Mouse (Mus musculus) limb, embryonic 13.5 days (tissue): ENCODE measurements around the gene Ehd4. TPM values are rescaled to one million over a fixed set of nuclear protein-coding genes. Genes with fewer than 3 reads are reported as not detected.
A peak's percentile ranks its signal among the peaks of the same experiment; 100 is the strongest.

ENCODE experiments used
- ATAC-seq: fragments of 200-750 bp; cut with Nextera tagmentation; 2 replicates; pipeline ENCODE4 v1.8.0; 2017; ENCODE audit warnings: low read depth, moderate number of reproducible peaks, moderate TSS enrichment; ENCODE audit not compliant: low FRiP score
- H3K27ac ChIP-seq: fragments of 300-500 bp; sonication (generic); 2 replicates; pipeline ENCODE4 v1.5.1; 2015; ENCODE audit warnings: inconsistent platforms, mild to moderate bottlenecking, moderate library complexity
- H3K27me3 ChIP-seq: fragments of 300-500 bp; sonication (generic); 2 replicates; pipeline ENCODE4 v1.6.1; 2015; ENCODE audit warnings: mild to moderate bottlenecking, inconsistent platforms
- H3K36me3 ChIP-seq: fragments of 300-500 bp; sonication (generic); 2 replicates; pipeline ENCODE4 v1.6.1; 2015; ENCODE audit warnings: inconsistent platforms, mild to moderate bottlenecking, moderate library complexity
- H3K4me1 ChIP-seq: fragments of 300-500 bp; sonication (generic); 2 replicates; pipeline ENCODE4 v1.6.1; 2015; ENCODE audit warnings: inconsistent platforms
- H3K4me2 ChIP-seq: fragments of 300-500 bp; sonication (generic); replicated peaks from 2 replicates; pipeline ENCODE4 v1.6.1; 2015; ENCODE audit warnings: inconsistent platforms, mild to moderate bottlenecking, moderate library complexity
- H3K4me3 ChIP-seq: fragments of 300-500 bp; sonication (generic); 2 replicates; pipeline ENCODE4 v1.5.1; 2015; ENCODE audit warnings: moderate library complexity, mild to moderate bottlenecking, inconsistent platforms
- H3K9ac ChIP-seq: fragments of 300-500 bp; sonication (generic); 2 replicates; pipeline ENCODE4 v1.6.1; 2015; ENCODE audit warnings: mild to moderate bottlenecking, inconsistent platforms
- H3K9me3 ChIP-seq: fragments of 300-500 bp; sonication (generic); 2 replicates; pipeline ENCODE4 v1.6.1; 2016; ENCODE audit warnings: inconsistent platforms
- WGBS: fragments of 180-500 bp; shearing (Covaris S2); methylation state at CpG from one replicate; pipeline ENCODE4 v1.1.7; 2015; 5-methylcytosine and 5-hydroxymethylcytosine counted together
- polyA plus RNA-seq: library from polyadenylated mRNA; unstranded; fragments of >200 nt; fragmentation: Nextera tagmentation; extraction: Ambion mirVana; gene quantifications from 2 replicates; pipeline ENCODE4 v1.2.1, GENCODE M21; 2015

The Ehd4 gene
- polyA plus RNA-seq, 1 experiment from 2014 or later = 40.4 TPM

- H3K4me1 ChIP-seq = peaks cover 24% of the 10 kb centered on the region
- H3K27ac ChIP-seq = no peak overlapping the region
- peak; percentile 40; the same call in 1 of the 2 replicates for ATAC-seq
- no peak overlapping the region for H3K4me3 ChIP-seq
- no peak overlapping the region for H3K4me2 ChIP-seq
- no peaks in the 10 kb centered on the region for H3K36me3 ChIP-seq
- 29% methylated on average over 1 of the region's 1 CpGs for WGBS
- no peaks in the 10 kb centered on the region for H3K9me3 ChIP-seq
- H3K9ac ChIP-seq = no peak overlapping the region
- no peaks in the 10 kb centered on the region for H3K27me3 ChIP-seq
Observed at GRCm38 (mm10) chr2:120124096-120124495, 30.3 kb downstream of the Ehd4 start.

DNA sequence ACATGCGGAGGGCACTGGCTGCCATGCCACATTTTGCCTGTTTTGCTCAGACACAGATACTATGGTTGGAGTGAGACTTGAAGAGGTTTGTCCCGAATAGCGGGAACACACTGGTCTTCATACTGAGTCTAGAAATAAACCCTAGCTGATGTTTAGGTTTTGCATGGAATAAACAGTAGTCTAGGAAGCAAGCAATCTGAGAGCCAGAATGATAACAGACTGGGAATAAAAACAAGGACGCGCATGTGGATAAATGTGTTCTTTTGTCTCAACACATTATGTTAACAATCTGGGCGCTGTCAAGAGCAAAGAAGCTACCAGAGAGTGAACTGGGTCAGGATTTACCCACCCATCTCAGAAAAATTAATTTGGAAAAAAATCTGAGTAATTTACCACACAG, 31.4 kb downstream of the Ehd4 start:
- H3K4me2 ChIP-seq = no peak overlapping the region
- no peak overlapping the region for H3K9ac ChIP-seq
- no peak for ATAC-seq
- no peak overlapping the region for H3K27ac ChIP-seq
- H3K4me3 ChIP-seq = no peak overlapping the region
- peaks cover 14% of the 10 kb centered on the region for H3K4me1 ChIP-seq
- WGBS = 93% methylated on average over 6 of the region's 6 CpGs
- H3K27me3 ChIP-seq = no peaks in the 10 kb centered on the region
- H3K9me3 ChIP-seq = no peaks in the 10 kb centered on the region
- no peaks in the 10 kb centered on the region for H3K36me3 ChIP-seq

DNA sequence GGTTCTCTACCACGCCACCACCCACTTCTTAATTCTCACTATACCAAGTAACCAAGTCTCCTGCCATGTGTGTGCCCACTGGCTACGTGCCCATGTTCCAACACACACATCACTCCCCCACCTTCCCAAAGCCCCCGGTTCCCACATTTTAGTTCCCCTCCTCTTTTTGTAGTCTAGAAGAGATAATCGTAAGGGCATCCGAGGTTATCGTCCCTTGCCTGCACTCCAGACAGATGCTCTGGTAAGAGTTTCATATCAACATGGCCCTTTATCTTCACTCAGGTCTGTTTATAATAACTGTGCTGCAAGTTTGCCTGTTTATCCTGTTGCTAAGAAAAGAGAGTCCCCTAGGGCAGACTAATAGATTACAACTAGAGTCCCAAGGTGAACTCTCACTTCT, 37.1 kb downstream of the Ehd4 start:
- Histone ChIP-seq H3K9me3 (no peaks in the 10 kb centered on the region), H3K27ac (no peak overlapping the region), H3K36me3 (no peaks in the 10 kb centered on the region), H3K27me3 (no peaks in the 10 kb centered on the region), H3K4me2 (no peak overlapping the region), H3K9ac (no peak overlapping the region), H3K4me1 (peaks cover 5% of the 10 kb centered on the region), H3K4me3 (no peak overlapping the region)
- no peak for ATAC-seq
- 89% methylated on average over 6 of the region's 6 CpGs for WGBS

- H3K4me2 ChIP-seq = no peak overlapping the region
- 68% methylated on average over 1 of the region's 1 CpGs for WGBS
- 0 out of 2 replicates have a peak, but pooled peaks cover 3% of the 10 kb centered on the region for H3K4me1 ChIP-seq
- no peak for ATAC-seq
- no peaks in the 10 kb centered on the region for H3K36me3 ChIP-seq
- H3K9me3 ChIP-seq = no peaks in the 10 kb centered on the region
- no peaks in the 10 kb centered on the region for H3K27me3 ChIP-seq
- H3K27ac ChIP-seq = no peak overlapping the region
- no peak overlapping the region for H3K4me3 ChIP-seq
- no peak overlapping the region for H3K9ac ChIP-seq
Observed at GRCm38 (mm10) chr2:120116362-120116761, 38.0 kb downstream of the Ehd4 start.

GRCm38 (mm10) chr2:120114977-120115376, 39.4 kb downstream of the Ehd4 start:
- no peaks in the 10 kb centered on the region for H3K9me3 ChIP-seq
- no peak overlapping the region for H3K9ac ChIP-seq
- 77% methylated on average over 4 of the region's 4 CpGs for WGBS
- ATAC-seq = no peak
- no peak overlapping the region for H3K4me2 ChIP-seq
- H3K27me3 ChIP-seq = no peaks in the 10 kb centered on the region
- 0 out of 2 replicates have a peak, but pooled peaks cover 3% of the 10 kb centered on the region for H3K4me1 ChIP-seq
- H3K4me3 ChIP-seq = no peak overlapping the region
- no peak overlapping the region for H3K27ac ChIP-seq
- no peaks in the 10 kb centered on the region for H3K36me3 ChIP-seq

DNA sequence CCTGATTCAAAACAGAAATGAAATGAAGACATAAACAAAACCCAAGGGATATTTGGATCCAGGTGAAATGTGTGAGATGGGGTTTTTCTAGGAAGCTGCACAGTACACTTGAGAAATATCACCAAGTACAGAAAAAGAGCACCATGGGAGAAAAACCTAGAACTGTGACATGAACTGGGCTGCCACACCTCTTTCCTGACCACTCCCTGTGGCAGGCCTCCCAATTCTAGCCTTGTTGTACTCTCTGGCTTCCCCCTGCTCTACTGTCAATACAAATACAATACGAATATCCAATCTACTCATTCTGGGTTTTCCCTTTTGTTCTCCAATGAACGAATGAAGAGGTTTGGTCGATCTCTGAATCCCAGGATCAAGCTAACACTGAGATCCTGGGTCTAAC, 40.4 kb downstream of the Ehd4 start:
- WGBS = 97% methylated on average over 3 of the region's 3 CpGs
- Histone ChIP-seq H3K4me3 (no peak overlapping the region), H3K36me3 (no peaks in the 10 kb centered on the region), H3K4me2 (no peak overlapping the region), H3K4me1 (0 out of 2 replicates have a peak, but pooled peaks cover 3% of the 10 kb centered on the region), H3K27me3 (no peaks in the 10 kb centered on the region), H3K9me3 (no peaks in the 10 kb centered on the region), H3K9ac (no peak overlapping the region), H3K27ac (no peak overlapping the region)
- ATAC-seq = no peak

- Histone ChIP-seq H3K9ac (no peak overlapping the region), H3K4me2 (no peak overlapping the region), H3K27ac (no peak overlapping the region), H3K27me3 (no peaks in the 10 kb centered on the region), H3K9me3 (no peaks in the 10 kb centered on the region), H3K36me3 (no peaks in the 10 kb centered on the region), H3K4me1 (0 out of 2 replicates have a peak, but pooled peaks cover 3% of the 10 kb centered on the region), H3K4me3 (no peak overlapping the region)
- ATAC-seq = no peak
- 82% methylated on average over 6 of the region's 6 CpGs for WGBS
Observed at GRCm38 (mm10) chr2:120113476-120113875, 40.9 kb downstream of the Ehd4 start.

GRCm38 (mm10) chr2:120111596-120111995, 42.8 kb downstream of the Ehd4 start:
- Histone ChIP-seq H3K36me3 (no peaks in the 10 kb centered on the region), H3K4me1 (0 out of 2 replicates have a peak, but pooled peaks cover 3% of the 10 kb centered on the region), H3K27me3 (no peaks in the 10 kb centered on the region), H3K27ac (no peak overlapping the region), H3K4me3 (no peak overlapping the region), H3K9me3 (no peaks in the 10 kb centered on the region), H3K4me2 (no peak overlapping the region), H3K9ac (no peak overlapping the region)
- WGBS = 63% methylated on average over 4 of the region's 4 CpGs
- no peak for ATAC-seq

DNA sequence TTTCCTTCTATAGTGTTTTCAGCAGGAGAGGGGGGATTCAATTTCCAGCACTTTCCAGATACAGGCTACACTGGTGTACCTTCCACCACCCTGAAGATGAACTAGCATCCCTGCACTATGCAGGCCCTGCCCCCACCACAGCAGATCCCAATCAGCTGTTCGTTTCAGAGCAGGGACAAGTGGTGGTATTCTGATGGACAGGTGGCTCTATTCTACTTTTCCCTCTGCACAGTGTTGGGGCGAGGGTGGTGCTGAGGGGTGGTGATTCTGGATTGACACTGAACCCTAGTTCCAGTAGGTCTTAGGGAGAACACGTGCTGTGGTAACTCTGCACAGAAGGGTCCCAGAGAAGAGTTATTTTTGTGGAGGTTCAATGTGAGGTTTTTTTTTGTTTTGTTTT, 43.2 kb downstream of the Ehd4 start:
- Histone ChIP-seq H3K9me3 (no peaks in the 10 kb centered on the region), H3K4me2 (no peak overlapping the region), H3K4me3 (no peak overlapping the region), H3K27me3 (no peaks in the 10 kb centered on the region), H3K27ac (no peak overlapping the region), H3K9ac (no peak overlapping the region), H3K36me3 (no peaks in the 10 kb centered on the region), H3K4me1 (0 out of 2 replicates have a peak, but pooled peaks cover 3% of the 10 kb centered on the region)
- WGBS = 80% methylated on average over 3 of the region's 3 CpGs
- no peak; the same call in 1 of the 2 replicates for ATAC-seq

GRCm38 (mm10) chr2:120108077-120108476, 46.3 kb downstream of the Ehd4 start:
- no peaks in the 10 kb centered on the region for H3K36me3 ChIP-seq
- no peak for ATAC-seq
- H3K4me1 ChIP-seq = 0 out of 2 replicates have a peak, but pooled peaks cover 5% of the 10 kb centered on the region
- H3K9me3 ChIP-seq = no peaks in the 10 kb centered on the region
- no peak overlapping the region for H3K27ac ChIP-seq
- no peak overlapping the region for H3K4me2 ChIP-seq
- H3K9ac ChIP-seq = no peak overlapping the region
- H3K4me3 ChIP-seq = no peak overlapping the region
- no peaks in the 10 kb centered on the region for H3K27me3 ChIP-seq
- 87% methylated on average over 4 of the region's 4 CpGs for WGBS

DNA sequence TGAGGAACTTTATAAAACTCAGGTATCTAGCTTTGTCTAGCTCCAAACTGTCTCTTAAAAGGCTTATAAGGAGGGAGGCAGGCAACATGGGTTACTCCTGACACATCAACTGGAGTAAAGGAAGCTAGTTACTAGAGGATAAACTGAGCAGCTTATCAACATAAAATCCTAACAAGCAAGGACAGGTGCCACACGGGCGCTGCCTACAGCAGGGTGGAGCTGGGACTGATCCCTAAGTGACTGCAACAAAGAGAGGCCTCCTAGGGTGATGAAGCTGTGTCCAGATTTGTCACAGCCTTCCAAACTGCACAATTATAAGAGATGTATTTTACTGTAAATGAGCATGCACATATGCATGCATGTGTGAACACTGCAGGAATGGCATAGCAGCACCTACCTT, 47.0 kb downstream of the Ehd4 start:
- H3K4me3 ChIP-seq = no peak overlapping the region
- peaks cover 10% of the 10 kb centered on the region; the same call in 1 of the 2 replicates for H3K4me1 ChIP-seq
- H3K27ac ChIP-seq = no peak overlapping the region
- no peak for ATAC-seq
- WGBS = 82% methylated on average over 2 of the region's 2 CpGs
- H3K9ac ChIP-seq = no peak overlapping the region
- no peaks in the 10 kb centered on the region for H3K27me3 ChIP-seq
- no peaks in the 10 kb centered on the region for H3K9me3 ChIP-seq
- H3K36me3 ChIP-seq = no peaks in the 10 kb centered on the region
- H3K4me2 ChIP-seq = no peak overlapping the region

DNA sequence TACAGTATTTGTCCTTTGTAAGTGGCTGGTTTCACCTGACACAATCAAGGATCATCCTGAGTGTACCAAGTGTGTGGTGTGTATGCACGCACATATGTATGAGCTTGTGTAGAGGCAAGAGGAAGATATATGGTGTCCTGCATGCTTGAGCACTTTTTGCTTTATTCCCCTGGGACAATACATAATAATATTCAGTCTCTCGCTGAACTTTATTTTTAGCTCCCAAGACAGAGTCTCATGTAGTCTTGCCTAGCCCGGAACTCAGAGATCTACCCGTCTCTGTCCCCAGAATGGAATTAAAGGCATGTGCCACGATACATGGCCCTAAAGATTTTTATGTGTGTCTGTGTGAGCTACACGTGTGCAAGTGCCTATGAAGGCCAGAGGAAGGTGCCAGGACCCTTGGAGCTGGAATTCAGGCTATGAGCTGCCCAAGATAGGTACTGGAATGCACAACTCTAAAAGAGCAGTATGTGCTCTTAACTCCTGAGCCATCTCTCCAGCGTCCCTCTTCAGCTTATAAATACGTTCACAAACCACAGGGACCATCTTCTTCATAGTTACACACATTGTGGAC, 47.9 kb downstream of the Ehd4 start:
- Histone ChIP-seq H3K9me3 (no peaks in the 10 kb centered on the region), H3K4me1 (peaks cover 12% of the 10 kb centered on the region; the same call in 1 of the 2 replicates), H3K27me3 (no peaks in the 10 kb centered on the region), H3K27ac (no peak overlapping the region), H3K4me3 (no peak overlapping the region), H3K36me3 (no peaks in the 10 kb centered on the region), H3K4me2 (no peak overlapping the region), H3K9ac (no peak overlapping the region)
- ATAC-seq = no peak
- 81% methylated on average over 8 of the region's 8 CpGs for WGBS

DNA sequence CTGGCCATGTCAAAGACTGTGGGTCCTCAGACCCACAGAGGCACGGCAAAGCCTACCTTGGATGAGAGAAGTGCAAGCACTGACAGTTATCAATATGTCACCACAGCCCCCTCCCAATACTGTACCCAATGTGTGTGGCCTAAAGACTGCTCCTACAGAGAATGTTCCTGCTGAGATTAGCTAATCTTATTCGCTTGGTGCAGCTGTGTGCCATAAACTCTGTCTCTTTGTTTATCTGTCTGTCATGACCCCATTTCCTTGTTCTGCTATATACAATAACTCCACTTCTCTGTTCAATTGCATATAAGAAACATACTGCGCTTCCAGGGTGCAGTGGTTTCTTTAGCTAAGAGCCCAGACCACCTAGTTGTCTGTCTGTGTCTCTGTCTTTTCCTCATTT, 48.5 kb downstream of the Ehd4 start:
- no peak overlapping the region for H3K27ac ChIP-seq
- H3K4me2 ChIP-seq = no peak overlapping the region
- whole genome bisulfite sequencing = 71% methylated on average over 3 of the region's 3 CpGs
- no peak overlapping the region for H3K9ac ChIP-seq
- H3K4me3 ChIP-seq = no peak overlapping the region
- no peaks in the 10 kb centered on the region for H3K9me3 ChIP-seq
- H3K27me3 ChIP-seq = no peaks in the 10 kb centered on the region
- H3K36me3 ChIP-seq = no peaks in the 10 kb centered on the region
- no peak for ATAC-seq
- peaks cover 11% of the 10 kb centered on the region; the same call in 1 of the 2 replicates for H3K4me1 ChIP-seq
